Mouse (Mus musculus): ENCODE measurements around the gene Hspa1a.
"Not testable (repeated sequence)": the region's sequence is repeated elsewhere in the genome, so short reads cannot be mapped to it uniquely, and the experiment has no call there.

Gene Hspa1a

DNA sequence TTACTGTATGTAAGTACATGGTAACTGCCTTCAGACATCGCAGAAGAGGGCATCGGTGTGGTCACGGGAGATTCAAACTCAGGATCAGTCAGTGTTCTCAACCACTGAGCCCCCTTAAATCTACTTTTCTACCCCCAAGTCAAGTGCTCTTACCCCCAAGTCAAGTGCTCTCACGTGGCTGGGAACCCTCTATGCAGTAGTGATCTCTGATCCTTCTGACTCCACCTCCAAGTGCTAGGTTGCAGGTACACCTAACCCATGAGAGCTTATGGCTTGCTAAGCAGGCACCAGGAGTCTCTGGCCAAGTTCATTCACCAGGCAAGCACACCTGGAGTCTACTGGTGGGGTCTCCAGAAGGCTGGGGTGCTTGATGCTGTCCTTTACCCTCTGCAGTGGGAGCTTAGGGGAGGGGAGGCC is 22.4 kb downstream of the Hspa1a start:
- no peak for DNase-seq (ENCODE audit: low read depth in 1 of 2, low spot score in 2 of 2)

DNA sequence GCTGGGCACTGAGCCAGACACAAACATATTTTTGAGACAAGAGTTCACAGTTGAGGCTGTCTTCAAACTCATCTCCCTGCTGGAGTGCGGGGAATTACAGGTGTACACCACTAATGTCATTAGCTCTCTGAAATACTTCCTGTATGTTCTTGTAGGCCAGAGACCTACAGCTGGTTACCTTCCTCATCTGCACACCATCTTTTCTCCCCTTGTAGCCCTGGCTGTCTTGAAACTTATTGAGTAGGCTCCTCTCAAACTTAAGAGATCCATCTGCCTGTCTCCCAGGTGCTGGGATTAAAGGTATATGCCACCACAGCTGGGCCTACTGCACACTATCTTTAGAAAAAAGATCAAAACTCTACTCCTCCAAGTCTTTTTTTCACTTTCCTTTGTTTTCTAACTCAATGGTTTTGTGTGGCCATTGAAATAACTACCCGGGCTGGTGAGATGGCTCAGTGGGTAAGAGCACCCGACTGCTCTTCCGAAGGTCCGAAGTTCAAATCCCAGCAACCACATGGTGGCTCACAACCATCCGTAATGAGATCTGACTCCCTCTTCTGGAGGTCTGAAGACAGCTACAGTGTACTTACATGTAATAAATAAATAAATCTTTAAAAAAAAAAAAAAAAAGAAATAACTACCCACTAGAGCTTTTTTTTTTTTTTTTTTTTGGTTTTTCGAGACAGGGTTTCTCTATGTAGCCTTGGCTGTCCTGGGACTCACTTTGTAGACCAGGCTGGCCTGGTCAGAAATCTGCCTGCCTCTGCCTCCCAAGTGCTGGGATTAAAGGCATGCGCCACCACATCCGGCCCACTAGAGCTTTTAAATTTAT is 23.0 kb downstream of the Hspa1a start:
- not testable (repeated sequence) for DNase-seq (ENCODE audit: low read depth in 1 of 2, low spot score in 2 of 2)

DNA sequence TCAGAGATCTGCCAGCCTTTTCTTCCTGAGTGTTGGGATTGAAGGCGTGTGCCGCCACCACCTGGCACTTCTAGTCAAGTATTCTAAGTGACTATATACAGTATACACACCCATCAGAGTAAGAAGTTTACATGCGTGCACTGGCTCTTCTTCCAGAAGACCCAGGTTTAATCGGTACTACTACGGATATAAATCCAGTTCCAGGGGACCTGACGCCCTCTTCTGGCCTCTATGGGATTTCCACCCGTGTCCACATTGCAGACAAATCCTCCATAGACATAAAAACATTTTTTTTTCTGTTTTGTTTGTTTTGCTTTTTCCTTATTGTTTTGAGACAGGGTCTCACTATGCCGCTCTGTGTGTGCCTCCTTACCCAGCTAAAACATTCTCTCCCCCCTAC is 24.4 kb downstream of the Hspa1a start:
- no peak for DNase-seq (ENCODE audit: low read depth in 1 of 2, low spot score in 2 of 2)

DNA sequence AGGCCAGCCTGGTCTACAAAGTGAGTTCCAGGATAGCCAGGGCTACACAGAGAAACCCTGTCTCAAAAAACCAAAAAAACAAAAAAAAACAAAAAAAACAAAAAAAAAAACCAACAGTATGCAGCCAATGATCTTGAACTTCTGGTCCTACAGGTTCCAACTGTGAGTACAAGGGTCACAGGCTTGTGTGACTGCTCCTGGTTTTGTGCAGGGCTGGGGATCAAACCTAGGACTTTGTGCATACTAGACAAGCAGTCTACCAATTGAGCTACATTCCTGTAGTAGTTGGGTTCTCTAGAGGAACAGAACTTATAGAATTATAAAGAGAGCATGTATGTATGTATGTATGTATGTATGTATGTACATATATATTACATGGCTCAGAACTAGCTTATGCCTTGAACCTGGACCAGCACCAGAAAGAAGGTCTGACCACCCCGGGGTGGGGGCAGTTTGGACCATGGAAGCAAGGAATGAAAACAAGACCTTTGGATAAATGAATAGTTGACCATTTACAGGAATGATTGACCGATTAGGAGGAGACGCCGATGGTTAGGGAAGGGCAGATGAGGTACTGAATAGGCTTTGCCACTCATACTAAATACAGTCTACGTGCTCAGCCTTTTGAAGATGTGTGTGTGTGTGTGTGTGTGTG is 25.3 kb downstream of the Hspa1a start:
- DNase-seq (ENCODE audit: low read depth in 1 of 2, low spot score in 2 of 2) = no peak

DNA sequence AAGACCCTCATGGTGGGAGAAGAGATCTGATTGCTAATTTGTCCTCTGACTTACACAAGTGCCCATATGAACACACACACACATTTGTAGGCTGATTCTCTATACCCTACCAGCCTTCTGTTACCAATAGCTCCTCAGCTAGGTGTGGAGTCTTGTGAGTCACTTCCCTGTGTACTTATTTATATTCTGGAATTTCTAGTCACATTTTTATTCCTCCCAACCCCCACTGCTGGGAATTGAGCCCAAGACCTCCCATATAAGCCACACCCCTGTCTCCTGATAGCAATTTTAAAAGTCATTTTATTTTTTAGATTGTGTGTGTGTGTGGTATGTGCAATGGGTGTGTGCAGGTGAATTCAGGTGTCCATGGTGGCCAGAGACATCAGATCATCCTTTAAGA is 27.6 kb downstream of the Hspa1a start:
- no peak for DNase-seq (ENCODE audit: low read depth in 1 of 2, low spot score in 2 of 2)

DNA sequence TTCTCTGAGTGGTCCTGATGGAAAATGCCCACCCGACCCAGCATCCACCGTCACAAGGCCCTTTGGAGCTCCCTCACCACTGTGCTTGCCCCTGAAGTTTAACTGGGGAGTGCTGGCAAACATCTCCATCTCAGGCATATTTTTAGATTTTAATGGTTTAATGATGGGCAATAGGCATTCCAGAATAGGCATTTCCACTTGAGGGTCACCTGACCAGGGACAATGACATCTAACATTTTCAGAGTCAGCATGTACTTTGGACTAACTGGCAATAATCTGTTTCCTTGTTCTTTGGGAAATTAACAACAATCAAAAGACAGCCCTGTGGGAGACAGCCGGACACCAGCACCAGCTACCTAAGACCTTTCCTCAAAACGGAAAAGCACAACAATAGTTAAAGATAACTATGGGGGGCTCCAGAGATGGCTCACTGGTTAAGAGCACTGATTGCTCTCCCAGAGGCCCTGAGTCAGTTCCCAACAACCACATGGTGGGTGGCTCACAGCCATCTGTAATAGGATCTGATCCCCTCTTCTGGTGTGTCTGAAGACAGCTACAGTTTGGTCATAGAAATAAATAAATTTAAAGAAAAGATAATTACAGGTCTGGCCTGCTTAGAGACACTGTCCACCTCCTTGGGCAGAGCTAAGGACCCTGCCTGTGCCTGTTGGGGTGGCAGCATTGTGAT is 28.7 kb downstream of the Hspa1a start:
- no peak for DNase-seq (ENCODE audit: low read depth in 1 of 2, low spot score in 2 of 2)

DNA sequence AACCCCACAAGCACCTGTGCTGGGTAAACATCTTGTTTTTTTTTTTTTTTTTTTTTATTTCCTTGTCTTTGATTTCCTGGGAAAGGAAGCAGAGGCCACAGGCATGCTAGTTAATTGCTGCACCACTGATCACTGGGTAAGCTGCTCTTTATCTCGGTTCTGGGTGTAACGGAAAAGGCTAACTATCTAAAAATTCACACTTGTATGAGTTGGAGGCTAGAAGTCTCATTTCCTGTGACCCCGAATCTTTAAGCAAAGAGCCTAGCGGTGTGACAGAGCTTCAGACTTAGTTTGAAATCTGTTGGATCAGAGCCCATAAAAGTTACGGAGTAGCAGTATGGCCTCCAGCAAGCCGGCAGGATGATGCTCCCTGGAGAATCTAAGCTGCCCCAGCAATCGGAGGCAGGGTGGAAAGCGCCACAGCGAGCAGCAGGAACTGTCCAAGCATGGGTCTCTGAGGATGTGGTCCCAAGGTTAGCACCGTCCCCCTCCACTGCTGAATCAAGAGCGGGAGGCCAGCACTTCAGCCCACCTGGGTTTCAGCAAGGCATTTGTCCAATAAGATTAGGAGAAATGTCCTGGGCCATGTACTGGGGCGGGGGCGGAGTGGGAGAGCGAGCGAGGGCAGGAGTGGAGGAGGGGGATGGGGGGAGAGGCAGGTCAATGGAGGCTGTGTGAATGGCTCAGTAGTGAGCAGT is 30.5 kb downstream of the Hspa1a start:
- no peak for DNase-seq (ENCODE audit: low read depth in 1 of 2, low spot score in 2 of 2)

DNA sequence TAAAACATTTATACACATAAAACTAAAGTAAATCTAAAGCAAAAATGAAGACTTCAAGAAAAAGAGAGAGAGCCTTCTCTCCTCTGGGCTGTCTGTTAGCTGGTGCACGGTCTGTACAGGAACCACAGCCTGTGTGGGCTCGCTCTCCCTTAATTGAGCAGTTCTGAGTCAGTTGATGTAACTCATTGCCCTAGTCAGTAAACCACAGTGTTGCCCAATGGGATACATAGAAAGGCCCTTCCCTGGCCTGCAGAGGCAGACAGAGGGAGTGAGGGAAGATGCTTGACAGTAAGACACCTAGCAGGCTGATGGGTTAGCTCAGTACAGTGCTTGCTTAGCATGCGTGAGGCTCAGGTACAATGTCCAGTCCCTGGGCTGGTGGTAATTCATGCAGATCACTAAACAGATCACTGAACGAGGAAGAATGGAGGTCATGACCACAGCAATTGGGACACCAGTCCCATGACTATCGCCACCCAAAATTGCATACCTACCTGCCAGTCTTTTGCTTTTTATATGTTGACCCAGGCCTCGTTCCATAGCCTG is 33.9 kb downstream of the Hspa1a start:
- DNase-seq (ENCODE audit: low read depth in 1 of 2, low spot score in 2 of 2) = no peak

DNA sequence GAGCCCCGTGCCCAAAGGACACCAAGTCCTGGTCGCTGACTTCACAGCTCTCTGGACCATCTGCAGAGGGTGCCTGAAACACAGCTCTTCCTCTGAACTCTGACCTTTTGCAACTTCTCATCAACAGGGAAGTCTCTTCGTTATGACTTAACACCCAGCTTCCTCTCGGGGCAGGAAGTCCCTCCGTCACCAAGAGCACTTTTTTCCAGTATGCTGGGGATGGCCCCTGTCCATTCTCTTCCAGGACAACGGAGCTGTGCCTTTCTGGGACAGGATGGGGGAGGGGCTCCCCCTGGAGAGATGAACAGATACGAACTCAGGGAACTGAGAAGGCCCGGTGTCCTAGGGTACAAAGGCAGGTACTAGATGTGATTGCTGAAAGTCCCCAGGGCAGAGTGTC is 37.1 kb downstream of the Hspa1a start:
- peak in 1 of 2 experiments; percentile 36 for DNase-seq (ENCODE audit: low read depth in 1 of 2, low spot score in 2 of 2)

DNA sequence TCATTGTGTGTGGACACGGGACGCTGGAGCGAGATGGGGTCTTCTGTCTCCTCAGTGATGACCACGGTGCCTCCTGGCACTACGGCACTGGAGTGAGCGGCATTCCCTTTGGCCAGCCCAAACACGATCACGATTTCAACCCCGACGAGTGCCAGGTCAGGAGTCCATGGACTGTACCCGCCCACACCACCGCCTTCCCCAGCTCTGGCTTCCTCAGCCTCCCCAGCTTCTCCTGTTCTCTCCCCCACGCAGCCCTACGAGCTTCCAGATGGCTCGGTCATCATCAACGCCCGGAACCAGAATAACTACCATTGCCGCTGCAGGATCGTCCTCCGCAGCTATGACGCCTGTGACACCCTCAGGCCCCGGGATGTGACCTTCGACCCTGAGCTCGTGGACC is 37.9 kb downstream of the Hspa1a start:
- no peak for DNase-seq (ENCODE audit: low read depth in 1 of 2, low spot score in 2 of 2)

DNA sequence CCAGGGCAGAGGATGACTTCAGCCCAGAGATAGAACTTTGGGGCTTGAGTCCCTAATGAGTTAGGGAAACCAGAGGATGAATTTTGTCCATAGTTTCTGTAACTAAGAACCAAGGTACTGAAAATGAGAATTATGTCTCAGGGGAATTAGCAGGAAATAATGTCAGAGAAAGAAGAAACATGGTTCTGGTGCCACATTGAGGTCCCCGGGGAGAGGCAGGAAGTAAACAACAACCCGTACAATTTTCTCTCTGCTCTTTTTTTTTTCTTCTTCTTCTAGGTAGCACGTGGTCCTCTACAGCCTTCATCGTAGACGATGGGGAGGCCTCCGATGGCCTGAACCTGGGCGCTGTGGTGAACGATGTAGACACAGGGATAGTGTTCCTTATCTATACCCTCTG is 39.7 kb downstream of the Hspa1a start:
- DNase-seq (ENCODE audit: low read depth in 1 of 2, low spot score in 2 of 2) = no peak

DNA sequence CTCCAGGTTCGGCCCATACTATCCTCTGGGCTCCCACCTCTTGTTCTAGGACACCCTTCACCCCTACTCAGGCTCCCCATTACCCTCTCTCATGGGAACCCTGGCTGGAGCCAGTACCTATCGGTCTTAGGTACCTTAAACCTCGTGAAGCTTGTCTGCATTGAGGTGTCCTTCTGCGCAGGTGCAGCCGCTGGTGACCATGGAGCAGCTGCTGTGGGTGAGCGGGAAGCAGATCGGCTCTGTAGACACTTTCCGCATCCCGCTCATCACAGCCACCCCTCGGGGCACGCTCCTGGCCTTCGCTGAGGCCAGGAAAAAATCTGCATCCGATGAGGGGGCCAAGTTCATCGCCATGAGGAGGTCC is 40.2 kb downstream of the Hspa1a start:
- DNase-seq (ENCODE audit: low read depth in 1 of 2, low spot score in 2 of 2) = no peak

DNA sequence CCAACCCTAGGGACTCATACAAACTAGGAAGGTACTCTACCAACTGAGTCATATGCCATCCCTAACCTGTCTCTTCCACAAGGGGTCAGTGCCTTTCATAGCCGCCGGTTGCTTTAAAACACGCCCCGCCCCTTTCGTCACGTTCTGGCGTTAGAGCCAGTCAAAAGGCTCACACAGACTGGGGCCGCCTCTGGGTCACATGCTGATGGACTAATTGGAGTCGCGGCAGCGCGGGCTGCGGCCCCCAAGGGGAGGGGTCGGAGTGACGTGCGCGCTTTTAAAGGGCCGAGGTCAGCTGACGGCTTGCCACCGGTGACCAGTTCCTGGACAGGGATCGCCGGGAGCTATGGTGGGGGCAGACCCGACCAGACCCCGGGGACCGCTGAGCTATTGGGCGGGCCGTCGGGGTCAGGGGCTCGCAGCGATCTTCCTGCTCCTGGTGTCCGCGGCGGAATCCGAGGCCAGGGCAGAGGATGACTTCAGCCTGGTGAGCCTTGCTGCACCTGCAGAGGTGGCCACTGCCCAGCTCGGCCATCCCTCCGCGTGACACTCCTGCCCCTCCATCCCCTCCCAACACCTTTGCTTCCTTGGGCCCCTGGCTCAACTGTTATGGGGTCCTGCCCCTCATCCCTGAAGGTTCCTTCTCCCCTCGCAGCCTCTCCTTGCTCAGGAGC is 40.8 kb downstream of the Hspa1a start, which contains the start of gene Neu1:
TSS of gene Neu1 (plus strand) at position 193 of the 674 bp plus-strand sequence.
- peak; percentile 94 for DNase-seq (ENCODE audit: low read depth in 1 of 2, low spot score in 2 of 2)

DNA sequence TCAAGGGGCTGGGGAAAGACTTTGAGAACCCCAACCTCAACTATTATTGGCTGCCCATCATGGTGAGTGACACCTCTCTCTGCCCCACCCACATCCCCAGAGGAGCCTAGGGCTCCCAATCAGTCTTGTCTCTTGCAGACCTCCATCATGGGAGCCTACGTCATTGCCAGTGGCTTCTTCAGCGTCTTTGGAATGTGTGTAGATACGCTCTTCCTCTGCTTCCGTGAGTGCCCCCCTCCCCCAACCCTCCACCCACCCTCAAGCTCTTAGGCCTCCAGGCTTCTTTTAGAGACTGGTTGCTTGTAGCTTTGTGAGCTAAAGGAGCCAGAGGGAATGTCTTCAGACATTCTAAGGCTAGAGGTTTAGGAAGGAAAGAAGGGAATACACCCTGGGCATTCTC is 43.1 kb downstream of the Hspa1a start:
- no peak for DNase-seq (ENCODE audit: low read depth in 1 of 2, low spot score in 2 of 2)

DNA sequence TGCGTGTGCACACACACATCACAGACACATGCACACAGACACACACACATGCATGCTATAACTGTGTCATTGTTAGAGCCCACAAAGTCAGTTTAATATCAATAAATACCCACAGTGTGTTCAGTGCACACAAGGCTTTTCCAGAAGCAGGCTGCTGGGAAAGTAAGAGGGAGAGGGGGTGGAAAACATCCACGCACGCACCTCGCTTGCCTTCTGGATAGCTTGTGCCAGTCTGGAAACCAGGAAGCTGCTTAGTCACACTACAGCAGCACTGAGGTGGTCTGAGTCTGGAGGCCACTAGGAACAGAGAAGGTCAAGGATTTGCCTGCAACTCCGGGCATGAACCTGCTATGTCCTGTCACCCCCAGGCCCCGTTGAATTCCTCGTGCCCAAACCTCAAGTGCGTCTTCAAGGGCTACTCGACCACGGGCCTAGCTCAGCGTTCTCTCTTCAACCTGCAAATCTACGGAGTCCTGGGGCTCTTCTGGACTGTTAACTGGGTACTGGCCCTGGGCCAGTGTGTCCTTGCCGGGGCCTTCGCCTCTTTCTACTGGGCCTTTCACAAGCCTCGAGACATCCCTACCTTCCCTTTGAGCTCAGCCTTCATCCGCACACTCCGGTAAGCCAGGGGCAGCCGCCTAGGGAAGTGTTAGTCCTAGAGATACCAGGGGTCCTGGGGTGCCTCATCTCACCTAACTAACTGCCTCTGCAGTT is 44.5 kb downstream of the Hspa1a start:
- no peak for DNase-seq (ENCODE audit: low read depth in 1 of 2, low spot score in 2 of 2)

DNA sequence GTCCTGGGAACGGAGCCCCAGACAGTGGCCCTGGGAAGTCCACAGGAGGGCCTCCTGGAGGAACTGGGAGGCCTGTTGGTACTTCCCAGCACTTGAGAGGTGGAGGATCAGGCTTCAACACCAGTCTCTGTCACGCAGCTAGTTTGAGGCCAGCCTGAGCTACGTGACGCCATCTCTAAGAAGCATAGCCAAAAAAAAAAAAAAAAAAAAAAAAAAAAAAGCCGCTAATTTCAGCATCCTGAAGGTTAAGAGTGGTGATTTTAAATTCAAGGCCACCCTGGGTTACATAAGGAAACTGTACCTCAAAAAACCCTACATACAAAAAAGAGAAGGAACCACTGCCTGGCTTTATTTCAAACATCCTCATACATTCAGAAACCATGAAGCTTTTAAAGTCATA is 47.7 kb downstream of the Hspa1a start:
- no peak for DNase-seq (ENCODE audit: low read depth in 1 of 2, low spot score in 2 of 2)

DNA sequence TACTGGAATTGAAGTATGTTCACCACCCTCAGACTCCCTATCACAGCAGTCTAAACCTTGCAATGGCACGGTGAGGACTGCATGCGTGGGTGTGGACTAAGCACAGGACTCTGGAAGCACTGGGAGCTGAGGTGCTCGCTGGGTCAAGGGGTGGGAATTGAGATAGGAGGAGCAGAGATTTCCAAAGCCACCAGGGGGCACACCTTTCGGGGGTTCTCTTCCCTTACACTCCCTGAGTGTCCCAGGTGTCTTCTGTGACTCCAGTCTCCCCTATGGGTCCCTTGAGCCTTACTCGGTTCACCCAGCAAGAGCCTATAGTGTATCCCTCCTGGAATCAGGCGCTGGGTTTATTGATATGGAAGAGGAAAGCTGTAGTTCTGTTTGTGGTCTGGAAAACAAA is 49.0 kb downstream of the Hspa1a start:
- no peak for DNase-seq (ENCODE audit: low read depth in 1 of 2, low spot score in 2 of 2)
